Mouse (Mus musculus): ENCODE measurements around the gene Gm49359. TPM values are rescaled to one million over a fixed set of nuclear protein-coding genes. Genes with fewer than 3 reads are reported as not detected.

Gm49359 gene
- 2.6 TPM for polyA plus RNA-seq (2015; fragmentation: Illumina TruSeq; extraction: RNeasy Lipid Tissue Mini Kit (QIAGEN cat#74804); ENCODE audit: insufficient read depth, low read depth, low replicate concordance)

GRCm38 (mm10) chr13:62466424-62467334, at the start of gene Gm49359:
Gm49359 (minus strand) TSS chr13:62466832.

Other genes with a start within 250 kb of the Gm49359 start
- 0.70 TPM for gene Gm3604, start 83.7 kb downstream of the Gm49359 start, polyA plus RNA-seq (2015; fragmentation: Illumina TruSeq; extraction: RNeasy Lipid Tissue Mini Kit (QIAGEN cat#74804); ENCODE audit: insufficient read depth, low read depth, low replicate concordance)
- gene Zfp935, start 91.7 kb upstream of the Gm49359 start, polyA plus RNA-seq (2015; fragmentation: Illumina TruSeq; extraction: RNeasy Lipid Tissue Mini Kit (QIAGEN cat#74804); ENCODE audit: insufficient read depth, low read depth, low replicate concordance), result 0.65 TPM
- 2.4 TPM for gene Zfp934, start 104.4 kb upstream of the Gm49359 start, polyA plus RNA-seq (2015; fragmentation: Illumina TruSeq; extraction: RNeasy Lipid Tissue Mini Kit (QIAGEN cat#74804); ENCODE audit: insufficient read depth, low read depth, low replicate concordance)
- not detected for gene 6720489N17Rik, start 157.3 kb upstream of the Gm49359 start, polyA plus RNA-seq (2015; fragmentation: Illumina TruSeq; extraction: RNeasy Lipid Tissue Mini Kit (QIAGEN cat#74804); ENCODE audit: insufficient read depth, low read depth, low replicate concordance)